Comparison of ENCODE assay signal across 11 mouse cellular contexts in the genomic region with DNA sequence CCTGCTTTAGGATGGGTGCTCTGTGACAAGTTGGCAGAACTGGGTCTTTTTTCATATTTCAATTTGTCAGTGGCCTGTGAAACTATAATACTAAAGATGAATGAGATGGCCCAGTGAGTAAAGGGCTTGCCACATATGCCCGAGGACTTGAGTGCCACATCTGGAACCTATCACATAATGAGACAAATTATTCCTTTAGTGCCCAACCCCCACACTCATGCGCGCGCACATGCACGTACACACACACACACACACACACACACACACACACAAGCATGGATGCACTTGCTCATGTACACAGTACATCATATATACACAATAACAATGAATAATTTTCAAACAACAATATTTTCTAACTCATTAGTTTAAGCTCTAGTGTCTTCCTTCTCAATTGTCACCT.
"Had no signal": no experiment of that assay in that cellular context is flagged by ENCODE, and none has a peak within 500 bp of the region (broad histone marks: within the 10 kb centered on the region; RNA-seq: fewer than 3 reads in every experiment).

No protein-coding gene starts in this region.

- H3K27me3 ChIP-seq: liver, embryonic 15.5 days; midbrain, embryonic 13.5 days; neural tube, embryonic 15.5 days had no signal

- H3K4me3 ChIP-seq: layer of hippocampus, adult 2 months; liver, embryonic 15.5 days; midbrain, embryonic 13.5 days; myocyte; neural tube, embryonic 15.5 days had no signal

- H3K4me1 ChIP-seq: liver, embryonic 15.5 days; midbrain, embryonic 13.5 days; neural tube, embryonic 15.5 days had no signal

- DNase-seq: kidney, postnatal 10 days; kidney, postnatal 4 days; lung, adult 2 months; lung, postnatal 36 days; right cerebral cortex, postnatal 14 days; thymus, postnatal 4 days had no signal

- H3K27ac ChIP-seq: layer of hippocampus, adult 2 months; liver, embryonic 15.5 days; midbrain, embryonic 13.5 days; neural tube, embryonic 15.5 days had no signal
